Mouse (Mus musculus): ENCODE data around the gene Cars2. TPM values are rescaled to one million over a fixed set of nuclear protein-coding genes. Genes with fewer than 3 reads are reported as not detected.
"Not testable (repeated sequence)": the region's sequence is repeated elsewhere in the genome, so short reads cannot be mapped to it uniquely, and the experiment has no call there.

The Cars2 gene
- total RNA-seq, 2 experiments from 2014 or later: 32.8 to 41.2 TPM

- ATAC-seq (replicated peaks; ENCODE audit: poor library complexity): no peak
Observed at GRCm38 (mm10) chr8:11557424-11557767, 6.8 kb upstream of the Cars2 start.

GRCm38 (mm10) chr8:11556691-11557423 is 6.3 kb upstream of the Cars2 start:
- ATAC-seq (replicated peaks; ENCODE audit: poor library complexity): no peak

- ATAC-seq (replicated peaks; ENCODE audit: poor library complexity): peak; percentile 55
Observed at GRCm38 (mm10) chr8:11555720-11556591, 5.4 kb upstream of the Cars2 start.

DNA sequence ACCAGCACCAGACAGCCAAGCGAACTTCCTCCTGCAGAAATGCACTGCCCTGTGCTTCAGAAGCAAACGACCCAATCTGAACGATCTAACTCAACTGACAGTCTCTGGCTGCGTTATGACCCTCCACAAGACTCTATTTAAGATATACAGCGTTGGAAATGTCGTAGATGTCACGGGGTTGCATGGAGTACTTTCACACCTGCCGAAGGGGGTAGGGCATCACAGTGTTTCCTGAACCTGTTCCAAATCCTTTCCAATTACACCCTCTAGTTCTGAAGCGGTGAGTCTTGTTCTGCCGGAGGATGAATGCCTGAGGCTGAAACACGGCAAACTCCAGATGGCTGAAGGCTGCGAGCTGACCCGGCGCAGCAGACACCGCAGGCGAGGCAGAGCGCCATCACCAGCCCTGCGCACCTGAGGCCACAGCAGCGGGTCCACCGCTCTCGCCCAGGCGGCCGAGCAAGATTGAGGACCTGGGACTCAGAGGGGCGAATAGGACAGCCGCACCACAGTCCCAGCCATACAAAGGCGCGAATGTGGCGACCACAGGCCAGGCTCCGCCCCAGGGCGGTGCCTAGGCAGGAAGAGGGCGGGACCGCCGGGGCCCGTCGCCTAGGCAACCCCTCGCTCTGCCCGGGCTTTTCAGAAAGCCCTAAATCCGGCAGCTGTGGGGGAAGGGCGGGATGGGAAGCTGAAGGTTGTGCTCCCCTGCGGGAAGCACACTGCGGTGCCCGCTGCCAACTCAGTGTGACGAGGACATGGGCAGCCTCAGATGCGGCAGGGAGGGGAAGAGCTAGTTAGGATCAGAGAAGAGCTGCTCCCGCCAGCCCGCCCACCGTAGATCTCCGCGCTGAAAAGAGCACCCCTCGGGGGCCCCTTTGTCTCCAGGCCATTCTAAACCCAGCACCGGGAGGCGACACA is 4.5 kb upstream of the Cars2 start, which contains the start of gene Ing1:
TSS of gene Ing1 (plus strand) at position 773 of the 921 bp plus-strand sequence.
- peak; percentile 37 for ATAC-seq (replicated peaks; ENCODE audit: poor library complexity)

DNA sequence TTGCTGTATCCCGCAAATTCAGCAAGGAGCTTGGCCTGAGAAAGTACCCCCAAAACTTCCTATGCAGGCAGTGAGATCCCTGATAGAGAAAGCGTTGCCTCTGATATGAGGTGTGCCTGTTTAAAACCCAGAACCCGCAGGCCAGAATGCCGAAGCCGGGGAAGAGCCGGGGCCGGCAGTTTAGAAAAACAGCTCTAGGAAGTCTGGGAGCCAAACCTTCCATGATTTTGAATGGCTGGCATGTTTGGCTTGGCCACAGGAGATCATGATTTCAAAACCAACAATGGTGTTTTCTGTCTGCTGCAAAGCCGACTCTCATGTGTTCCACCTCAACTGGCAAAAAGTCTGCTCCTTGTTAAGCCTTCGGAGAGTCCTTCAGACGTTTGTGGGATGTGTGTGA is 1.8 kb upstream of the Cars2 start:
- ATAC-seq (replicated peaks; ENCODE audit: poor library complexity): no peak

DNA sequence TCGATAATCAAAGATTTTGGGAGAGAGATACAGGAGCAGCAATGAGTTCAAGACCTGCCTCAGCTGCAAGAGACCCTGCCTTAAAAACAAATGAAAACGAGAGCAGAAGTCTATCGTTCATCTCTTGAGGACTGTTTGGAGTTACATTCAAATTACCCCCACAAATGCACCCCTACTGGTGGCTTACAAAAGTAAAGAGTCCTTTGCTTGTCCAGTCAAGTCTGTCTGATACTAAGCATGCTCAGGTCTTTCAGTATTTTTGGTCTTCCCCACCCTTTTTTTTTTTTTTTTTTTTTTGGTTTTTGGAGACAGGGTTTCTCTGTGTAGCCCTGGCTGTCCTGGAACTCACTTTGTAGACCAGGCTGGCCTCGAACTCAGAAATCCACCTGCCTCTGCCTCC is 914 bp upstream of the Cars2 start:
- ATAC-seq (replicated peaks; ENCODE audit: poor library complexity): not testable (repeated sequence)

GRCm38 (mm10) chr8:11549706-11550105 is 877 bp downstream of the Cars2 start:
- peak; percentile 59 for ATAC-seq (replicated peaks; ENCODE audit: poor library complexity)

DNA sequence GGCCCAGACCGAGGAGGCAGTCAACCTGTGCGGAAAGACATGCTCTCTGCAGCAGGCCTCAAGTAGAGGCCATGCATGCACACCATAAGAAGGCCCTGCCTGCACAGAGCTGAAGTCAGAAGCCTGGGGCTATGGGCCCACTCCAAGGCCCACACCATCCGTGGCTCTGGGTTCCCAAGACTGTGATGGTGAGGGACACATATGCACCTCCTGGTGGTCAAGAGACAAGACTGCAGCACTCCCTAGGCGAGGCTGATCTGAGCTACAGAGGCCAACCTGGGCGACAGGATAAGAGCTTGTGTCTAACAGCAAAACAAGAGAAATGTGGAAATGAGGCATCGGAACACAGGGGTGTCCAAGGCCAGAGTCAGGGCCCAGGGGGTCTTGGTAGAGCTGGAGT is 3.5 kb downstream of the Cars2 start:
- ATAC-seq (replicated peaks; ENCODE audit: poor library complexity): peak; percentile 50

DNA sequence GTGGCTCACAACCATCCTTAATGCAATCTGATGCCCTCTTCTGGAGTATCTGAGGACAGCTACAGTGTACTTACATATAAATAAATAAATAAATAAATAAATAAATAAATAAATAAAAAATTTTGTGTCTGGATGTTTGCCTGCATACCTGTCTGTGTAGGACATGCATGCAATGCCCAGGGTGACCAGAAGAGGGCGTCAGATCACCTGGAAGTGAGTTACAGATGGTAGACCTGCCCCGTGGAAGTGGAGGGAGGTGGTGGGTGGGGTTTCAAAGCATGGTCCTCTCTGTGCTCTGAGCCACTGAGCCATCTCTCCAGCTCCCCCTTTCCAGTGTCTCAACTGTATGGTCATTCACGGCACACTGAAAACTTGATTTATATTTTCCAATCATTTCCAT is 6.2 kb downstream of the Cars2 start:
- ATAC-seq (replicated peaks; ENCODE audit: poor library complexity): peak; percentile 76; the same call in 1 of the 2 replicates

DNA sequence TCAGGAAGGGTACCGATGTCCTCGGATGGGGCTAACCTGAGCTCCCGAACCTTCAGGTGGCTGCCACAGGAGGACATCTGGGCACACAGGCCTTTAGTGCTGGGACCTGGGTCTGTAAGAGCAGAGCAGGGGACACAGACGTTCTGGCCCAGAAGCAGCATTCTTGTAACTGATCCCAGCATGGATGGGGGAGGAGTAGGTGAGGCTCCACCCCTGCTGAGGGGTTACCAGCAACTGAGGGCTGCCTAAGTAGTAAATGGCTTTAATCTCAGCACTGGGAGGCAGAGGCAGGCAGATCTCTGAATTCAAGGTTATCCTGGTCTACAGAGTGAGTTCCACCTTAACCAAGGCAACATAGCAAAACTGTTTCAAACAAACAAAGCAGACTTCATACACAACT is 7.7 kb downstream of the Cars2 start:
- ATAC-seq (replicated peaks; ENCODE audit: poor library complexity): no peak

GRCm38 (mm10) chr8:11542031-11542430 is 8.6 kb downstream of the Cars2 start:
- ATAC-seq (replicated peaks; ENCODE audit: poor library complexity): no peak

DNA sequence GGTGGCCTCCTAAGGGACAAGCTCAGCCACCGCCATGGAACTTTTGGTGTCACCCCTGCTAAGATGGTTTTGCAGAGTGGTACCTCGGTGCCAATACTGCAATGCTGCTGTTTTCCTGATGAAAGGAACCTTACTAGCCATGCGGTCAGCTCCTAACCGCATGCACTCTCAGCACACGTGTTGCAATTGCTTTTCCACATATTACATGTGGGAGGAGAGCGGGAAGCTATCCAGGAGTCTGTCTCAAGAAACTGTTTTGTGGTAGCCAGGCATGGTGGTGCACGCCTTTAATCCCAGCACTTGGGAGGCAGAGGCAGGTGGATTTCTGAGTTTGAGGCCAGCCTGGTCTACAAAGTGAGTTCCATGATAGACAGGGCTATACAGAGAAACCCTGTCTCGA is 10.4 kb downstream of the Cars2 start:
- ATAC-seq (replicated peaks; ENCODE audit: poor library complexity): no peak

DNA sequence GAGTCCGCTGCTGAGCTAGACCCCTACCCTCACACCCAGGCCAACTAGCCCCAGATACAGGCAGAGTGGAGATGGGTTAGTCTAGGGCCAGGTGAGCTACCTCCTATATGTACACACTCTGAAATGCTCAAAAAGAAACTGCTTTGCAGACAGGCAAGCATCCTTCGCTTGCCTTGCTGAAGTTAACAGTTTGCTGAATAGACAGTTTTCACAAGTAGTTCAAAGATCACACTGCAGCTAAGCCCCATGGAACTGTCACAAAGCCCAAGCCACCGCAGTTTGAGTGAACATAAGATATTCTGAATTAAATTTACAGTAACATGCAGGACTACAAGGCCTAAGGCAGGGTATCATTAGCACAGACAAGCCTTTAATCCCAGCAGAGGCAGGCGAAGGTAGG is 11.5 kb downstream of the Cars2 start:
- ATAC-seq (replicated peaks; ENCODE audit: poor library complexity): no peak

GRCm38 (mm10) chr8:11534494-11534893 is 16.1 kb downstream of the Cars2 start:
- no peak for ATAC-seq (replicated peaks; ENCODE audit: poor library complexity)

GRCm38 (mm10) chr8:11530849-11531248 is 19.7 kb downstream of the Cars2 start:
- no peak for ATAC-seq (replicated peaks; ENCODE audit: poor library complexity)

- ATAC-seq (replicated peaks; ENCODE audit: poor library complexity): no peak
Observed at GRCm38 (mm10) chr8:11530155-11530770, 20.3 kb downstream of the Cars2 start.

GRCm38 (mm10) chr8:11523331-11523730 is 27.3 kb downstream of the Cars2 start:
- ATAC-seq (replicated peaks; ENCODE audit: poor library complexity): no peak

DNA sequence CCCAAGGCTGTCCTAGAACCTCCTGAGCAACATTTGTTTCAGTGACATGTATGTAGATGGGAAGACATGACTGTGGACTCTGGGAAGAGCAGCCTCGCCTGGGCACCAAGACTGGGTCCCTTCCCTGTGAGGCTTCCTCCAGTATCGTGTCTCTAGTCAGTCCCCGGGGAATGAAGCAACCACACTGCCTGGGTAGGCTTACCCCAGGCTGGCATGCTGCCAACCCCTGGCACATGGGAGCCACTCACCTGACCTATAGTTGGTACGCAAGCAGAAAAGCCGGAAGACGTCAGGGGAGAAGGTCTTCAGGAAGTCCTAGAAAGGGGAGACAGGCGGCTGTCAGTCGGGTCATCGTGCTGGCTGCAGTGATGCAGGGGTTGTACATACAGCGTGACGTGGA is 31.9 kb downstream of the Cars2 start:
- 0 out of 2 replicates have a peak, but pooled peaks have one; percentile 9 for ATAC-seq (replicated peaks; ENCODE audit: poor library complexity)

DNA sequence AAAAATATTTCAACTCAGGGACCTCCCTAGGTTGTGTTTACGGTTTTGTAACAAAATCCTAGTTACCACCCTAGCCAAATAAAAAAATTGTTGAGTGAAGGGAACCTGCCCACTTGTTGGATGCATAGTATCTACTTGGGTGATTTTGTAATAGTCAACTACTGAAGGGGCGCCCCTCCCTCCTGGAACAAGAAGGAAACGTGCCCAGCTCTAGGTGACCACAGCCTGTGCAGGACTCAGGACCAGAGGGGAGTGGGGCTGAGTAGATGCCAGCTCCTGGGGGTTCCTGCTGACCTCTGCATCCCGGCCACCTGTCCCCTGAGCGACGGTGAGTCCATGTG is 32.6 kb downstream of the Cars2 start:
- ATAC-seq (replicated peaks; ENCODE audit: poor library complexity): peak; percentile 24; the same call in 1 of the 2 replicates

DNA sequence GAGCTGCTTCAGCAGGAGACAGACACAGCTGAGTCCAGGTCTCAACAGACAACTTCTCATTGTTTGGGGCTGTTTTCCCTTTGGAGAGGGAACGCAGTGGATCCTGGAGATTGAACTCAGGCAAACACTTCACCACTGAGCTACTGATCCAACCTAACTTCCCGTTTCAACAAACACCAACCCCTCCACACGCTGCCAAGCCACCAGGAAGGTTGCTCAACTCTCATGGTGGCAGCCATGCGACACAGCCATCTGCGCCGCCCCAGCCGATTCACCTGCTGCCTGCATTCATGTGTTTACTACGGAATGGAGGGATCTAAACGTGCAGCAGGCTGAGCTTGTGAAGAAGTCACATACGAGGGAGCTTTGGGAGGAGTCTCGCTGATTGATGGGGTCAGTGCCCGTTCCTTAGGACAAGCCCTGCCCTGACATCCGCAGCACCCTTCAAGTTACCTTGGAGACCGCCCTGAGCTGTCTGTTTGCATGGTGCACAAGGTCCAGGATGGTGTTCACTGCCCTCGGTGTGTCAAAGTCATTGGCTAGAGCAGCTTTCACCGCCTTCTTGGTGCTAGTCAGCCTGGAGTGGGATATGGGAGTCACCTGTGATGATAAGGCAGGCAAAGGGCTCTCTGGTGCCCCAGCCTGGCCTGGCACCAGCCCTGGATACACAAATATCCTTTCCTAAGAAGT is 33.1 kb downstream of the Cars2 start:
- peak; percentile 69 for ATAC-seq (replicated peaks; ENCODE audit: poor library complexity)
